Mouse (Mus musculus): ENCODE results near the gene Tsfm. TPM values are rescaled to one million over a fixed set of nuclear protein-coding genes. Genes with fewer than 3 reads are reported as not detected.

The Tsfm gene
- polyA plus RNA-seq (2012; rRNA removed): 42.7 and 47.9 TPM in 2 replicates

DNA sequence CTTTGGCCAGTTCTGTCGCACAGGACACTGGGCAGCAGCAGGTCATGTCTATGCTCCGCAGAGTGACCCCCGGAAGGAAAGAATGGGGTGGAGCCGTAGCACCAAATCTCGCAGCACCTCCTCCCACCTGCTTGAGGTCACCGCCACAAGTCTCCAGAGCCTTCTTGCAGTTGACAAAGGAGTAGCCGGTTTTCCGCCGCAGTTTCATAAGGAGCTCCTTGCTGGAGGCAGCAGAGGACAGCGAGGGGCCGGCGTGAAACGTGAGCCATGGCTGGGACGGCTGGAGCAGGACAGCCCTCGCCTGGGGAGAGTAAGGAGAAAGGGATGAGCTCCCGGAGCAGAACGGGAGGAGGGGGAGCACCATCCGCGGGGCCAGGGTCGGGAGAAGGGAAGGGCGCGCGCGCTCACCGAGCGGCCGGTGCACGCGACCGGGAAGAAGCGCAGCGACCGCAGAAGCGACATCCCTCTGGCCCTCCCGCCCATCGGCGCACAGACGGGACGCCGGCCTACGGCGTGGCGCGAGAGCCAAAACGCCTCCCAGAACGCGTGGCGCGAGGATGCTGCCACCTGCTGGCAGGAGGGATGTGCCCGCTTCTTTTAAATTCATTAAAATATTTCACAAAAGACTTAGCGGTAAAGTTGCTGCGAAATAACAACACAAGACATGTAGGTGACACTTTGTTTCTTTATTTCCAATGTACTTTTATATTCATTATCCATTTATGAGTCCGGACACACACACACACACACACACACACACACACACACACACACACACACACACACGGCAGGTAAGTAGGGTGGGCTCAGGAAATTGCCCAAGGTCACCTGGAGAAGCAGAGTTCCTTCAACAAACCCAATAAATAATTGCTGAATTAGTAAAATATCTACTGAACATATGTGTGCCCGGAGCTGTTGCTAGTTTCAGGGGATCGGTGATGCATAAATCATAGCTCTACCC, at the start of gene Tsfm:
TSS of gene Tsfm (minus strand) at position 505 of the 961 bp plus-strand sequence.

DNA sequence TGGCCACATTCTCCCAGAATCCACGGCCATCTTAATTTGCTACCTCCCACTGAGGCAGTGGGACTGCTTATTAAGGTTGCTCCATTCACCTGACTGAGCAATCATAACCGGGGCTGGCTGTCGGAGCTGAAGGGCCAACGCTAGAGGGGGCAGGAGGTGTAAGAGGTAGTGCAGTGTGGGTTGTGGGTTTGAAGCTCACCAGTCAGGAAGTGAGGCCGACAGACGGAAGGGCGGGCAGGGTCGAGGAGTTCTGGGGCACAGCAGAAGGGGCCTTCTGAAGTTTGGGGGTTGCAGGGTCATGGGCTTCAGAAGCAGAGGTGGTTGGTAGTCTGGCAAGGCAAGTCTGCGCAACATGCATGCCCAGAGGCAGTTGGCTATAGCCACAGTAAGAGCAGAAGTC, 44.4 kb upstream of the Tsfm start, which contains the start of gene Agap2:
TSS of gene Agap2 (plus strand) at position 205 of the 400 bp plus-strand sequence.

GRCm38 (mm10) chr10:127070190-127071121, 39.8 kb upstream of the Tsfm start, which contains the start of gene Tspan31:
TSS of gene Tspan31 (minus strand) at chr10:127070264.

GRCm38 (mm10) chr10:127063239-127063872, 32.7 kb upstream of the Tsfm start, which contains the start of gene Cdk4:
TSS of gene Cdk4 (plus strand) at chr10:127063534.

DNA sequence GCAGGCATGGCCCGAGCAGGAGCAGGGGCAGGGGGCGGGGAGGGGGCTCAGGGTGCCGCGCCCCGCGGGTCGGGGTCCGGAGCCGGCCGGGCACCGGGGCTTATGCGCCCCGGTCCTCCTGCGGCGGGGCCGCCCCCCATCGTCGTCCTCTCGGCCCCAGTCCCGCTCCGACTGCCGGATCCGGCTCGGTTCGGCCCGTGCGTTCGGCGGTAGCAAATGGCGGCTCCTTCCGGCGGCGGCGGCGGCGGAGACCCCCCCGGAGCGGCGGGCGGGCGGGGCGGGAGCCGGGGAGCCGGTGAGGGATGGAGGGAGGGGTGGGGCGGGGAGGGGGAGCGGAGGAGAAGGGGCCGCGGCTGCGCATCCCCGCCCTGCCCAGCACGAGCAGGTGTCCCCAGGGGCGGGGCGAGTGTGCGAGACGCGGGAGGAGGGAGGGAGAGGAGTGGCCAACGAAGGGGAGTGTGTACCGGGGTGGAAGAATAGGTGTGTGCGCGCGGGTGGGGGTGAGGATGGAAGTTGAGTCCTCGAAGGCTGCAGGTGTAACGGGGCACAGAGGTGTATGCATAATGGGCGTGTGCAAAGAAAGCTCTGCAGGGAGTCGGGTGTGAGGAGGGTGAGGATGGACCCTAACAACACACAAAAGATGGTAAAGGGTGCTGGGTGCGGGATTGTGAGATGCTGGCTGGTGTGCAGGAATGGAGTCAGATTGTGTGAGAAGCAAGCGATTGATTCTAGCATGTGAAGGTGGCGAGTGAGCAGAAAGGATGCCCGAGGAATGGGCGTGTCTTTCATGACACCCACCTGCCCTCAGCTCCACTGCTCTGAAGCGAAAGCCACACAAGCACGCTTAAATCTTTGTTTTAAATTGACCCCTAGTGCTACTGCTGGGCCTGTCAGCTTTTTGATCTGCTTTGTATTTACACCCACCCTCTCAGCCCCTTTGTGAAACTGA, 29.6 kb upstream of the Tsfm start, which contains the start of gene March9:
TSS of gene March9 (minus strand) at position 217 of the 949 bp plus-strand sequence.

GRCm38 (mm10) chr10:127047954-127048353, 17.3 kb upstream of the Tsfm start, which contains the start of gene Cyp27b1:
TSS of gene Cyp27b1 (plus strand) at chr10:127048250.

DNA sequence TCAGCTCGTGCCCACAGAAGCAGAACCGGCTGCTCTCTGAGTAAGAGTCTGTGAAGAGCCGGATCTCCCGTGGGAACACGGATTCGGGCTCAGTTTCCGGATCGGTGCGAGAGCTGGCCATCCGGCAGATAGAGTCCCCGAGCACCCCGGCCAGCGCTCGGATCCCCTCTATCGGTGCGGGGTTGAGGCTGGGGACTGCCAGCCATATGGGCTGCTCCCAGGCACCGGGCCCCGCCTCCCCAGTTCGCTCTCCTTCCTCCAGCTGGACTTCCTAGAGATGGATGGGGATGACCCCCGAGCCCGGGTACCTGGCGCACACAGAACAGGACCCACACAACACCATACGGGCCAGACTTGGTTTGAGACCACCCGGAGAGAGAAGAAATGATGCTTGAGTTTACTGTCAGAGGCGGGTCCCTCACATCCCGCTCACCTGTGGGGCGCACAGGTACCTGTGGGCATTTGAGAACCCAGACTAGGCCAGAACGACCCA, 10.7 kb upstream of the Tsfm start, which contains the start of the genes Mettl1 and Eef1akmt3:
TSS of gene Mettl1 (plus strand) at position 141 of the 493 bp plus-strand sequence.
TSS of gene Eef1akmt3 (minus strand) at position 240 of the 493 bp plus-strand sequence.

DNA sequence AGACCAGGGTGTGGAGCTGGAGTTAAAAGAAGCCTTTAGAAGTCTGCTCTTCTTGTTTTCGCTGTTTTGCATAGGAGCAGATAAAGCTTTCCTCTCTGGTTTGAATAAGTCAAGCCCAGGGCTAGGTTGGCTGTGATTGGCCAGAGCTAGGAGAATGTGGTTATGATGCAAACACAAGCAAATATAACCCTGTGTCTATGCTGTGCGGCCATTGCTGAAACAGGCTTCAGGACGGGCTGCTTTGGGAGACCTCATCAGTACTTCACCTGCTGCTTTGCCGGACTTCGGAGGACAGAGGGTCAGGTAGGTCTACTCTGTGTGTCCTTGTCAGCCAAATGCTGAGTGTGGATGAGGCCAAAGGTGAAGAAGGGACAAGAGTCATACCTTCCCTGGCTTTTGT, 30.1 kb downstream of the Tsfm start, which contains the start of gene Avil:
TSS of gene Avil (plus strand) at position 181 of the 400 bp plus-strand sequence.

GRCm38 (mm10) chr10:126978277-126978994, 52.2 kb downstream of the Tsfm start, which contains the start of gene Ctdsp2:
TSS of gene Ctdsp2 (plus strand) at chr10:126978717.

Other genes with a start within 250 kb of the Tsfm start
- gene Atp23, start 129.5 kb downstream of the Tsfm start, polyA plus RNA-seq (2012; rRNA removed): 8.7 and 10.2 TPM in 2 replicates
- gene Ctdsp2, start 52.1 kb downstream of the Tsfm start, polyA plus RNA-seq (2012; rRNA removed): 82.1 and 96.5 TPM in 2 replicates
- gene Avil, start 30.1 kb downstream of the Tsfm start, polyA plus RNA-seq (2012; rRNA removed): 0.82 and 3.4 TPM in 2 replicates
- gene Mettl1, start 10.6 kb upstream of the Tsfm start, polyA plus RNA-seq (2012; rRNA removed): 19.7 and 24.9 TPM in 2 replicates
- 0.32 and 0.84 TPM in 2 replicates for gene Eef1akmt3, start 10.7 kb upstream of the Tsfm start, polyA plus RNA-seq (2012; rRNA removed)
- gene Cyp27b1, start 17.4 kb upstream of the Tsfm start, polyA plus RNA-seq (2012; rRNA removed): 0.63 and 0.72 TPM in 2 replicates
- 36.2 and 37.4 TPM in 2 replicates for gene March9, start 29.3 kb upstream of the Tsfm start, polyA plus RNA-seq (2012; rRNA removed)
- 1,086 and 1,352 TPM in 2 replicates for gene Cdk4, start 32.7 kb upstream of the Tsfm start, polyA plus RNA-seq (2012; rRNA removed)
- gene Tspan31, start 39.4 kb upstream of the Tsfm start, polyA plus RNA-seq (2012; rRNA removed): 91.2 and 94.6 TPM in 2 replicates
- 89.1 and 97.8 TPM in 2 replicates for gene Agap2, start 44.4 kb upstream of the Tsfm start, polyA plus RNA-seq (2012; rRNA removed)
- gene Os9, start 90.3 kb upstream of the Tsfm start, polyA plus RNA-seq (2012; rRNA removed): 94.0 and 95.8 TPM in 2 replicates
- gene B4galnt1, start 134.4 kb upstream of the Tsfm start, polyA plus RNA-seq (2012; rRNA removed): 41.1 and 50.7 TPM in 2 replicates
- 2.4 and 2.8 TPM in 2 replicates for gene Slc26a10, start 149.8 kb upstream of the Tsfm start, polyA plus RNA-seq (2012; rRNA removed)
- 106 and 125 TPM in 2 replicates for gene Arhgef25, start 159.2 kb upstream of the Tsfm start, polyA plus RNA-seq (2012; rRNA removed)
- 465 and 469 TPM in 2 replicates for gene Dtx3, start 164.9 kb upstream of the Tsfm start, polyA plus RNA-seq (2012; rRNA removed)
- 23.0 and 24.3 TPM in 2 replicates for gene Pip4k2c, start 180.7 kb upstream of the Tsfm start, polyA plus RNA-seq (2012; rRNA removed)
- gene Kif5a, start 232.5 kb upstream of the Tsfm start, polyA plus RNA-seq (2012; rRNA removed): 115 and 116 TPM in 2 replicates
- gene Dctn2, start 235.5 kb upstream of the Tsfm start, polyA plus RNA-seq (2012; rRNA removed): 328 and 341 TPM in 2 replicates